Mouse (Mus musculus): ENCODE measurements around the gene Mrgprh. TPM values are rescaled to one million over a fixed set of nuclear protein-coding genes. Genes with fewer than 3 reads are reported as not detected.

Gene Mrgprh
- polyA plus RNA-seq (2021): not detected

- DNase-seq (ENCODE audit: low read depth, low spot score): no peak
- no peak for TF ChIP-seq CTCF (IDR thresholded peaks at IDR 0.05)
- ATAC-seq: no peak
- in situ Hi-C loops (cut with MboI; ENCODE audit: low pct_unique_long_range_greater_than_20kb): loop anchor here (5.0 kb wide), 1 partner anchor 117 kb away; the partner anchor contains the start of gene Wtap
- POLR2A ChIA-PET: no interaction called here
- CTCF ChIA-PET: no interaction called here
- H3K27me3 ChIP-seq: peaks cover 10% of the 10 kb centered on the region
Measured at GRCm38 (mm10) chr17:12875734-12876133, at the start of gene Mrgprh. Gene Mrgprh (plus strand): TSS chr17:12876034.

GRCm38 (mm10) chr17:12830351-12830750 is 45.5 kb upstream of the Mrgprh start:
- POLR2A ChIA-PET: no interaction called here
- in situ Hi-C loops (cut with MboI; ENCODE audit: low pct_unique_long_range_greater_than_20kb): no loop called here
- DNase-seq (ENCODE audit: low read depth, low spot score) (no peak), ATAC-seq (no peak)
- no peak for TF ChIP-seq CTCF (IDR thresholded peaks at IDR 0.05)
- H3K27me3 ChIP-seq: no peaks in the 10 kb centered on the region
- CTCF ChIA-PET: no interaction called here

GRCm38 (mm10) chr17:12832231-12832630 is 43.6 kb upstream of the Mrgprh start:
- ChIA-PET CTCF (interaction anchor here (1.7 kb wide), 1 partner anchor 48 kb away, joined by 4 read pairs; no protein-coding TSS in a partner anchor), POLR2A (no interaction called here)
- in situ Hi-C loops (cut with MboI; ENCODE audit: low pct_unique_long_range_greater_than_20kb): no loop called here
- H3K27me3 ChIP-seq: peaks cover 3% of the 10 kb centered on the region
- DNase-seq (ENCODE audit: low read depth, low spot score): no peak
- peak; percentile 58 for ATAC-seq
- TF ChIP-seq CTCF (IDR thresholded peaks at IDR 0.05): no peak

- TF ChIP-seq CTCF (IDR thresholded peaks at IDR 0.05): no peak
- in situ Hi-C loops (cut with MboI; ENCODE audit: low pct_unique_long_range_greater_than_20kb): no loop called here
- peaks cover 3% of the 10 kb centered on the region for H3K27me3 ChIP-seq
- DNase-seq (ENCODE audit: low read depth, low spot score) (no peak), ATAC-seq (no peak)
- ChIA-PET CTCF (no interaction called here), POLR2A (no interaction called here)
Measured at GRCm38 (mm10) chr17:12832657-12833056, 43.2 kb upstream of the Mrgprh start.

- POLR2A ChIA-PET: no interaction called here
- peaks cover 6% of the 10 kb centered on the region for H3K27me3 ChIP-seq
- DNase-seq (ENCODE audit: low read depth, low spot score): no peak
- no peak for ATAC-seq
- TF ChIP-seq CTCF (IDR thresholded peaks at IDR 0.05): no peak
- CTCF ChIA-PET: no interaction called here
- in situ Hi-C loops (cut with MboI; ENCODE audit: low pct_unique_long_range_greater_than_20kb): no loop called here
Measured at GRCm38 (mm10) chr17:12834317-12834716, 41.5 kb upstream of the Mrgprh start.

- CTCF ChIA-PET: no interaction called here
- no peak for DNase-seq (ENCODE audit: low read depth, low spot score)
- no peak for ATAC-seq
Measured at GRCm38 (mm10) chr17:12834826-12835225, 41.0 kb upstream of the Mrgprh start.

GRCm38 (mm10) chr17:12835738-12836137 is 40.1 kb upstream of the Mrgprh start:
- H3K27me3 ChIP-seq: peaks cover 6% of the 10 kb centered on the region
- ATAC-seq: no peak
- ChIA-PET POLR2A (no interaction called here), CTCF (no interaction called here)
- in situ Hi-C loops (cut with MboI; ENCODE audit: low pct_unique_long_range_greater_than_20kb): no loop called here
- no peak for DNase-seq (ENCODE audit: low read depth, low spot score)
- TF ChIP-seq CTCF (IDR thresholded peaks at IDR 0.05): no peak

More at GRCm38 (mm10) chr17:12834826-12835225, 41.0 kb upstream of the Mrgprh start:
- no peak for TF ChIP-seq CTCF (IDR thresholded peaks at IDR 0.05)
- POLR2A ChIA-PET: no interaction called here
- in situ Hi-C loops (cut with MboI; ENCODE audit: low pct_unique_long_range_greater_than_20kb): no loop called here
- H3K27me3 ChIP-seq: peaks cover 6% of the 10 kb centered on the region

GRCm38 (mm10) chr17:12839475-12840267 is 36.2 kb upstream of the Mrgprh start:
- in situ Hi-C loops (cut with MboI; ENCODE audit: low pct_unique_long_range_greater_than_20kb): no loop called here
- no peak for DNase-seq (ENCODE audit: low read depth, low spot score)
- POLR2A ChIA-PET: no interaction called here
- TF ChIP-seq CTCF (IDR thresholded peaks at IDR 0.05): no peak
- no peak for ATAC-seq
- peaks cover 6% of the 10 kb centered on the region for H3K27me3 ChIP-seq
- CTCF ChIA-PET: no interaction called here

- H3K27me3 ChIP-seq: no peaks in the 10 kb centered on the region
- DNase-seq (ENCODE audit: low read depth, low spot score) (no peak), ATAC-seq (no peak)
- ChIA-PET POLR2A (no interaction called here), CTCF (no interaction called here)
- TF ChIP-seq CTCF (IDR thresholded peaks at IDR 0.05): no peak
- in situ Hi-C loops (cut with MboI; ENCODE audit: low pct_unique_long_range_greater_than_20kb): no loop called here
Measured at GRCm38 (mm10) chr17:12843826-12844225, 32.0 kb upstream of the Mrgprh start.

GRCm38 (mm10) chr17:12844540-12844939 is 31.3 kb upstream of the Mrgprh start:
- CTCF ChIA-PET: no interaction called here
- POLR2A ChIA-PET: no interaction called here
- no peak for TF ChIP-seq CTCF (IDR thresholded peaks at IDR 0.05)
- no peaks in the 10 kb centered on the region for H3K27me3 ChIP-seq
- in situ Hi-C loops (cut with MboI; ENCODE audit: low pct_unique_long_range_greater_than_20kb): no loop called here
- DNase-seq (ENCODE audit: low read depth, low spot score) (no peak), ATAC-seq (no peak)

GRCm38 (mm10) chr17:12845862-12846261 is 30.0 kb upstream of the Mrgprh start:
- ChIA-PET POLR2A (no interaction called here), CTCF (interaction anchor here (1.1 kb wide), 1 partner anchor 12 kb away, joined by 3 read pairs; no protein-coding TSS in a partner anchor)
- H3K27me3 ChIP-seq: peaks cover 6% of the 10 kb centered on the region
- in situ Hi-C loops (cut with MboI; ENCODE audit: low pct_unique_long_range_greater_than_20kb): no loop called here
- DNase-seq (ENCODE audit: low read depth, low spot score) (no peak), ATAC-seq (no peak)
- no peak for TF ChIP-seq CTCF (IDR thresholded peaks at IDR 0.05)

All from Patski (cell line).